Mouse (Mus musculus): Measurements from ENCODE around the gene Fgfr4. TPM values are rescaled to one million over a fixed set of nuclear protein-coding genes. Genes with fewer than 3 reads are reported as not detected.
"Not testable (repeated sequence)": the region's sequence is repeated elsewhere in the genome, so short reads cannot be mapped to it uniquely, and the experiment has no call there.

Gene Fgfr4
- total and polyA plus RNA-seq, 2 experiments from 2014 or later, result 0.11 TPM; not detected in 1

GRCm38 (mm10) chr13:55190121-55190868 lies 37.9 kb downstream of the Fgfr4 start:
- 3% methylated on average over 34 of the region's 34 CpGs for WGBS
- Histone ChIP-seq H3K36me3 (replicated peaks; ENCODE audit: control insufficient read depth, insufficient read depth, low read length) (no peaks in the 10 kb centered on the region), H3K4me2 (ENCODE audit: low read depth, low read length) (peak overlapping the region; percentile 69), H3K4me1 (ENCODE audit: control insufficient read depth, insufficient read depth) (peaks cover 15% of the 10 kb centered on the region; the same call in 1 of the 2 replicates), H3K4me3 (ENCODE audit: low read depth, low read length) (peak overlapping the region; percentile 56), H3K27me3 (ENCODE audit: control insufficient read depth, insufficient read depth, low read length) (no peaks in the 10 kb centered on the region), H3K27ac (ENCODE audit: low read depth) (peak overlapping the region; percentile 94), H3K9ac (replicated peaks; ENCODE audit: low read depth, low read length) (peak overlapping the region; percentile 53), H3K9me3 (replicated peaks; ENCODE audit: control insufficient read depth, low read length) (no peaks in the 10 kb centered on the region)
- ATAC-seq (ENCODE audit: insufficient read depth, low read depth) (peak; percentile 99), DNase-seq (ENCODE audit: low spot score) (peak; percentile 97)
- TF ChIP-seq CTCF (IDR thresholded peaks at IDR 0.05; ENCODE audit: low read depth) (peak; percentile 69), EP300 (IDR thresholded peaks at IDR 0.05; ENCODE audit: low read depth) (peak; percentile 78; the same call in 1 of the 2 replicates)

- no peak overlapping the region for H3K27ac ChIP-seq (ENCODE audit: low read depth)
- H3K4me1 ChIP-seq (ENCODE audit: control insufficient read depth, insufficient read depth), result peaks cover 15% of the 10 kb centered on the region; the same call in 1 of the 2 replicates
- H3K36me3 ChIP-seq (replicated peaks; ENCODE audit: control insufficient read depth, insufficient read depth, low read length), result no peaks in the 10 kb centered on the region
- DNase-seq (ENCODE audit: low spot score) (no peak), ATAC-seq (ENCODE audit: insufficient read depth, low read depth) (no peak)
- no peak overlapping the region for H3K9ac ChIP-seq (replicated peaks; ENCODE audit: low read depth, low read length)
- no peak overlapping the region for H3K4me3 ChIP-seq (ENCODE audit: low read depth, low read length)
- H3K27me3 ChIP-seq (ENCODE audit: control insufficient read depth, insufficient read depth, low read length), result no peaks in the 10 kb centered on the region
- TF ChIP-seq EP300 (IDR thresholded peaks at IDR 0.05; ENCODE audit: low read depth) (no peak), CTCF (IDR thresholded peaks at IDR 0.05; ENCODE audit: low read depth) (no peak)
- no peak overlapping the region for H3K4me2 ChIP-seq (ENCODE audit: low read depth, low read length)
- 90% methylated on average over 5 of the region's 5 CpGs for WGBS
- no peaks in the 10 kb centered on the region for H3K9me3 ChIP-seq (replicated peaks; ENCODE audit: control insufficient read depth, low read length)
Observed at GRCm38 (mm10) chr13:55191535-55191934, 39.1 kb downstream of the Fgfr4 start.

GRCm38 (mm10) chr13:55202758-55203157 lies 50.3 kb downstream of the Fgfr4 start:
- H3K27me3 ChIP-seq (ENCODE audit: control insufficient read depth, insufficient read depth, low read length); H3K4me3 ChIP-seq (ENCODE audit: low read depth, low read length); ATAC-seq (ENCODE audit: insufficient read depth, low read depth); H3K36me3 ChIP-seq (replicated peaks; ENCODE audit: control insufficient read depth, insufficient read depth, low read length); H3K9ac ChIP-seq (replicated peaks; ENCODE audit: low read depth, low read length); DNase-seq (ENCODE audit: low spot score); H3K4me2 ChIP-seq (ENCODE audit: low read depth, low read length); H3K4me1 ChIP-seq (ENCODE audit: control insufficient read depth, insufficient read depth); H3K9me3 ChIP-seq (replicated peaks; ENCODE audit: control insufficient read depth, low read length); H3K27ac ChIP-seq (ENCODE audit: low read depth): not testable (repeated sequence)
- 88% methylated on average over 4 of the region's 4 CpGs for WGBS

GRCm38 (mm10) chr13:55203740-55204139 lies 51.3 kb downstream of the Fgfr4 start:
- no peak overlapping the region for H3K4me2 ChIP-seq (ENCODE audit: low read depth, low read length)
- TF ChIP-seq CTCF (IDR thresholded peaks at IDR 0.05; ENCODE audit: low read depth), result no peak
- 67% methylated on average over 9 of the region's 9 CpGs for WGBS
- DNase-seq (ENCODE audit: low spot score) (no peak), ATAC-seq (ENCODE audit: insufficient read depth, low read depth) (no peak)
- H3K9ac ChIP-seq (replicated peaks; ENCODE audit: low read depth, low read length), result no peak overlapping the region
- H3K36me3 ChIP-seq (replicated peaks; ENCODE audit: control insufficient read depth, insufficient read depth, low read length), result no peaks in the 10 kb centered on the region
- no peak overlapping the region for H3K27ac ChIP-seq (ENCODE audit: low read depth)
- no peaks in the 10 kb centered on the region for H3K9me3 ChIP-seq (replicated peaks; ENCODE audit: control insufficient read depth, low read length)
- H3K4me1 ChIP-seq (ENCODE audit: control insufficient read depth, insufficient read depth), result no peaks in the 10 kb centered on the region
- H3K4me3 ChIP-seq (ENCODE audit: low read depth, low read length), result no peak overlapping the region
- H3K27me3 ChIP-seq (ENCODE audit: control insufficient read depth, insufficient read depth, low read length), result no peaks in the 10 kb centered on the region

GRCm38 (mm10) chr13:55204667-55205389 lies 52.4 kb downstream of the Fgfr4 start:
- no peak overlapping the region for H3K9ac ChIP-seq (replicated peaks; ENCODE audit: low read depth, low read length)
- DNase-seq (ENCODE audit: low spot score) (no peak), ATAC-seq (ENCODE audit: insufficient read depth, low read depth) (no peak)
- H3K9me3 ChIP-seq (replicated peaks; ENCODE audit: control insufficient read depth, low read length), result no peaks in the 10 kb centered on the region
- TF ChIP-seq CTCF (IDR thresholded peaks at IDR 0.05; ENCODE audit: low read depth) (no peak), EP300 (IDR thresholded peaks at IDR 0.05; ENCODE audit: low read depth) (no peak)
- WGBS, result 66% methylated on average over 10 of the region's 11 CpGs
- no peak overlapping the region for H3K27ac ChIP-seq (ENCODE audit: low read depth)
- H3K4me3 ChIP-seq (ENCODE audit: low read depth, low read length), result no peak overlapping the region
- H3K27me3 ChIP-seq (ENCODE audit: control insufficient read depth, insufficient read depth, low read length), result no peaks in the 10 kb centered on the region
- H3K4me1 ChIP-seq (ENCODE audit: control insufficient read depth, insufficient read depth), result no peaks in the 10 kb centered on the region
- no peaks in the 10 kb centered on the region for H3K36me3 ChIP-seq (replicated peaks; ENCODE audit: control insufficient read depth, insufficient read depth, low read length)
- H3K4me2 ChIP-seq (ENCODE audit: low read depth, low read length), result no peak overlapping the region

All from heart, postnatal 0 days (tissue).